Mouse (Mus musculus) frontal cortex, postnatal 25 days (tissue): ENCODE results near the gene Lce1f.
"Not testable (repeated sequence)": the region's sequence is repeated elsewhere in the genome, so short reads cannot be mapped to it uniquely, and the experiment has no call there.

Source experiments
- DNase-seq, 2 experiments: peaks; one replicate each; pipeline ENCODE4 v3.0.0; 2022; ENCODE audit warnings: low spot score in 2 of 2

Gene Lce1f

DNA sequence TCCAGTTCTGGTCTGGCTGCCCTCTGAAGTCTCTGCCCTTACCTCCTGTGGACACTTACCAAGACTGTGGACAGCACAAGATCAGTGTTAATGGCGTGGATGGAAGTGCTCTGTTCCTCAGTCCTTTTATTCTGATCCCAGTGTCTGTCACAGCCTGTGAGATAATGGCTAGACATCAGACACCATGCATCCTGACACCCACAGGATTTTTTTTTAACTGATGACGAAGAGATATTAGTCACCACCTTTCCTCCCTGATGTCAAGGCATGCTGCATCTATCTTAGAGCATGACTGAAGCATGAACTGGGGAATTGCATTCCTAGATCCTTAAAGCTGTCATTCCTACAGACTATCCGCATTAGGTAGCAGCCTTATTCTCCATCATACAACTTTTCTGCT lies at the start of gene Lce1f:
Gene Lce1f, minus strand, starts transcription at position 101 of the 400 bp plus-strand sequence.
- no peak for DNase-seq

DNA sequence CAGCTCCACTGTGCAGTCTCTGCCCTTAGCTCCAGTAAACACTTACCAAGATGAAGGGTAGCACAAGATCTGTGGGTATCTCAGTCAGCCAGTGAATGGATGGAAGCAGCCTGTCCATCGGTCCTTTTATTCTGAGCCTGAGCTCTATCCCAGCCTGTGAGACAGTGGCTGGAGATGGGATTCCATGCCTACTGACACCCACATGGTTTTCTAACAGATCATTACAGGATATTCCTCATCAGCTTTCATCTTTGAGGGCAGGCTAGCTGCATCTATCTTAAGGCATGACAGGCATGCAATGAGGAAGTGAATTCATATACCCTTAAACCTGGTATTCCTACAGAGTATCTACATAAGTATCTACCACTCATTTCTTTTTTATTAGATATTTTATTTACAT lies 44.8 kb upstream of the Lce1f start, which contains the start of gene Lce1h:
Gene Lce1h, minus strand, starts transcription at position 101 of the 400 bp plus-strand sequence.
- DNase-seq: no peak

DNA sequence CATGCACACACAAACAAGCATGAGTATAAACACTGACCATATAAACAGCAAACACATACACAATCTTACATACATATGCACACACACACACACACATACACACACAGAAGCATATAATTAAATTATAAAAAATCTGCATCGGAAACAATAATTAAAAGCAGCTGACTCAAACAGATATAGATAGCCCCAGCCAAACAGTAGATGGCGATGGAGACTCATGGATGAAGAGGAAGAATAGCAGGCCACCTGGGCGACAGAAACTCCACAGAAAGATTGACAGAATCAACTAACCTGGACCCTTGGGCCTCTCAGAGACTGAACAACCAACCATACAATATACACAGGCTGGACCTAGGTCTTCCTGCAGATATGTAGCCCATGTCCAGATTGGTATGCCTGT lies 33.0 kb upstream of the Lce1f start:
- DNase-seq: no peak

DNA sequence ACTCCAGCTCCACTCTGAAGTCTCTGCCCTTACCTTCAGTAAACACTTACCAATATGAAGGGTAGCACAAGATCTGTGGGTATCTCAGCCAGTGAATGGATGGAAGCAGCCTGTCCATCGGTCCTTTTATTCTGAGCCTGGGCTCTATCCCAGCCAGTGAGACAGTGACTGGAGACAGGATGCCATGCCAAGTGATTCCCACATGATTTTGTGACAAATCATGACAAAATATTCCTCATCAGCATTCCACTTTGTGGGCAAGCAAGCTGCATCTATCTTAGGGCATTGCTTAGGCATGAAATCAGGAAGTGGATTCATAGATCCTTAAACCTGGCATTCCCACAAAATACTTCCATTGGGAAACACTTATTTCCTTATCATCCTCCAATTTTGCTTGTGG lies 32.1 kb upstream of the Lce1f start, which contains the start of gene Lce1g:
Gene Lce1g, minus strand, starts transcription at position 101 of the 400 bp plus-strand sequence.
- DNase-seq: no peak

DNA sequence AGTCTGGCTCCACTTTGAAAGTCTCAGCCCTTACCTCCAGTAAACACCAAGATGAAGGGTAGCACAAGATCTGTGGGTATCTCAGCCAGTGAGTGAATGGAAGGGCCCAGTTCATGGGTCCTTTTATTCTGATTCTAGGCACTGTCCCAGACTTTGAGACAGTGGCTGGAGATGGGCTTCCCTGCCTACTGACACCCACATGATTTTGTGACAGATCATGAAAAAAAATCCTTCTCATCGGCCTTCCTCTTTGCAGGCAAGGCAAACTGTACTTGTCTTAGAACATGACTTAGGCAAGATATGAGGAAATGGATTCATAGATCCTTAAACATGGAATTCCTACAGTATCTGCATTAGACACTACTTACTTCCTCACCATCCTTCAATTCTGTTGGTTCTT lies 18.8 kb upstream of the Lce1f start, which contains the start of gene Gm38119:
Gene Gm38119, minus strand, starts transcription at position 101 of the 400 bp plus-strand sequence.
- DNase-seq: no peak

DNA sequence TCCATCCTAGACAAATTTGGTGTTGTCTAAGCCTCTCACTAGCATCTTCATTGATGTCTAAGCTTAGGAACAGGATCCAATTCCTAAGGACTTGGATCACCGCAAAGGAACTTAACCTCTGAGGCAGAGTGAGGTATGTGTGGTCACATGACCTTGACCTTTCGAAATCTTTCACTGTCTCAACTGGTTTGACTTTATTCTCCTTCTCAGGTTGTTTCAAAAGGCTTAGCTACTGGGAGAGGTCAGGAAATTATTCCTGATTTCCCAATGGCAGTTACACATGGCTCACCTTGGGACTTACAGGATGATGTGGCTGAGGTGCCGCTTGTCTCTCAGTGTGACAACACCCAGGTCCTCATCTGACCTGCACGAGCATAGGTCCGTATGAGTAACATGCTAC lies 2.5 kb upstream of the Lce1f start:
- DNase-seq: no peak

DNA sequence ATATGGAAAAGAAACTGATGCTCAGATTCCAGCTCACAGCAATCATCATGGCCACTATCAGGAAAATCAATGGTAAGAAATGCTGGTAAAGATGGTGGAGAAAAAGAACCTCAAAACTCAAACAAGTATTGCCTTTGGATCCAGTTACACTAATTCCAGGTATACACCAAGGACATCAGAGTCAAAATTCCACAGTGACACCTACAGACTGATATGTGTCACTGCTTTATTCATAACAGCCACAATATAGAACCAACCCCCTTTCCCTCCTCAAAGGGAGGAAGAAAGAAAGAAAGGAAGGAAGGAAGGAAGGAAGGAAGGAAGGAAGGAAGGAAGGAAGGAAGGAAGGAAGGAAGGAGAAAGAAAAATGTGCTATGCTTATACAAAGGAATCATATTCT lies 5.0 kb downstream of the Lce1f start:
- DNase-seq: no peak

DNA sequence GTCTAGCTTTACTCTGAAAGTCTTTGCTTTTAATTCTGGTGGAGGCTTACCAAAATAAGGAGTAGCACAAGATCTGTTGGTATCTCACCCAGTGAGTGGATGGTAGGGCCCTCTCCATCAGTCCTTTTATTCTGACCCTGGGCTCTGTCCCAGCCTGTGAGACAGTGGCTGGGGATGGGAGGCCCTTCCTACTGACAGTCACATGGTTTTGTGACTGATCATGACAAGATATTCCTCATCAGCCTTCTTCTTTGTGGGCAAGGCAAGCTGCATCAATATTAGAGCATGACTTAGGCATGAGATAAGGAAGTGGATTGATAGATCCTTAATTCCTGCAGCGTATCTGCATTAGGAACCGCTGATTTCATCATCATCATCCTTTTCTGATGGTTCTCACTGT lies 11.2 kb downstream of the Lce1f start, which contains the start of gene Lce1e:
Gene Lce1e, minus strand, starts transcription at position 101 of the 400 bp plus-strand sequence.
- no peak for DNase-seq

DNA sequence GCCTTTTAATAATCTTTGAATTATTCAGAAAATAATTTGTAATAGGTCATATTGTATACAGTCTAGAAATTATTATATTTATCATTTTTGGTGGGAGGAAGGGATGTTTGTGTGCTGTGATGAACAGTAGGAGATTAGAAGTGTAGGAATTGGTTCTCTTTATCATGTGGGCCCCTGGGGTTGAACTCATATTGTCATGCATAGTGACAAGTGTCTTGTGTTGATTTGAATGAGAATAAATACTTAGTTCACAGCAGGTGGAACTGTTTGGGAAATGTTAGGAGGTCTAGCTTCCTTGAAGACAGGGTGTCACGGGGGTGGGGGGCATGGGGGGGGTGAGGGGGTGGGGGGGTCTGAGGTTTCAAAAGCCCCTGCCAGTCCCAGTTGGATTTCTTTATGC lies 25.5 kb downstream of the Lce1f start:
- DNase-seq: no peak

DNA sequence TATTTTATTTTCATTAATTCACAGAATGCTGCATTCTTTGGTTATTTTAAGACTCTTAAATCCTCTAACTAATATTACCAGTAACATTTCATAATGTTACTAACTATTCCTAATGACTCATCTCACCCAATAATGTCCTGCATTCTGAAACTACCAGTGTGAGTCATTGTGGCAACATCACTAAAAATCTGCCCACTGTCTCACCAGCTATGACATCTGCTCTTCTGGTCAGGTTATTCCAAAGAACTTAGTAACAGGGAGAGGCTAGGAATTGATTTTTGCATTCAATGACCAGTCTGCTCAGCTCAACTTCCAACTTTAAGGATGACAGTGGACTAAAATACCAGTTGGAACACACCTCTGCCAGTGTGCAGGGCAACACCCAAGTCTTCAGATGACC lies 28.5 kb downstream of the Lce1f start:
- DNase-seq: no peak

DNA sequence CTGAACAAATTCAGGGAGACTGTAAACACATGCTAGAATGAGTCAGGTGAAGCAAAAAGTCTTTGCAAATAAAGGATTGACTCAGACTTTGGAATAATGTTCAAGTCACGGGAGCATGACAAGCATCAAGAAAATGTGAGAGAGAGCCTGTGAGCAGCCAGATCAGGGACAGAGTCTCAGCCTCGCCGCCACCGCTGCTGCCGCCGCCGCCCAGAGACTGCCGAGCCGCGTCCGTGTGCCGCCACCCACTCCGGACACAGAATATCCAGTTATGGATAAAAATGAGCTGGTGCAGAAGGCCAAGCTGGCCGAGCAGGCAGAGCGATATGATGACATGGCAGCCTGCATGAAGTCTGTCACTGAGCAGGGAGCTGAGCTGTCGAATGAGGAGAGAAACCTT lies 31.0 kb downstream of the Lce1f start:
- DNase-seq: not testable (repeated sequence)

DNA sequence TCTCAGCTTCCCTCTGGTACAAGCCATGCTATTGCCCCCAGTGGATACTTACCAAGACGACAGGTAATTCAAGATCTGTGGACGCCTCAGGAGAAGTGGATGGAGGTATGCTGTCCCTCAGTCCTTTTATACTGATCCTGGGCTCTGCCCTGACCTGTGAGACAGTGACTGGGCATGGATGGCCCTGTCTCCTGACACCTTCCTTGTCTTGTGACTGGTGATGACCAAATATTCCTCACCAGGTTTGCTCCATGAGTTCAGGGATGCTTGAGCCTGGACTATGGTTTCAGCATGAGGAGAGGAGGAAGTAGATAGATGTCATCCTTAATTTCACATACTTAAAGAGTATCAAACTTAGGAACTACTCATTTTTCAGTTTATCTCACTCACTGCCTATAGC lies 33.0 kb downstream of the Lce1f start, which contains the start of gene Lce1d:
Gene Lce1d, minus strand, starts transcription at position 101 of the 400 bp plus-strand sequence.
- DNase-seq: no peak

DNA sequence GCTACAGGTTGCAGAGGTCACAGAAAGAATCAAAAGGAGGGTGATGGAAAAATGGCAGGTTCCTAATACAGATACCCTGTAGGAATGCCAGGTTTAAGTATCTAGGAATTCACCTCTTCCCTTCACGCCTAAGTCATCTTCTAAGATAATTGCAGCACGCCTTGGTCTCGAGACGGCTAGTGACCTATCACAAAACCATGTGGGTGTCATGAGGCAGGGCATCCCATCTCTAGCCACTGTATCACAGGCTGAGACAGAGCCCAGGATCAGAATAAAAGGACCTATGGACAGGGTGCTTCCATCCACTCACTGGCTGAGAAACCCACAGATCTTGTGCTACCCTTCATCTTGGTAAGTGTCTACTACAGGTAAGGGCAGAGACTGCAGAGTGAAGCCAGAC lies 41.2 kb downstream of the Lce1f start, which contains the start of gene Lce1c:
Gene Lce1c, plus strand, starts transcription at position 301 of the 400 bp plus-strand sequence.
- DNase-seq: no peak

DNA sequence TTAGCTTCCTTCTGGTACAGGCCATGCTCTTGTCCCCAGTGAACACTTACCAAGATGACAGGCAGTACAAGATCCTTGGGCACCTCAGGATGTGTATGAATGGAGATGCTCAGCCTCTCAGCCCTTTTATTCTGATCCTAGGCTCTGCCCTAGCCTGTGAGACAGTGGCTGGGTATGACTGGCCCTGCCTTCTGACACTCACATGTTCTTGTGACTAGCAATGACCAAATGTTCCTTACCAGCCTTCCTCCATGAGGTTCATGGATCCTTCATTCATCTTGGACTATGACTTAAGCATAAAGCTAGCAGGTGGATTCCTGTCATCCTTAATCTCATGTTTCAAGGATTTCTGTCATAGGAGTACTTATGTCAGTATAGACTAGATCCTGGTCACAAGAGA lies 49.9 kb downstream of the Lce1f start, which contains the start of gene Lce1a2:
Gene Lce1a2, minus strand, starts transcription at position 101 of the 400 bp plus-strand sequence.
- no peak for DNase-seq
